Mouse (Mus musculus): Measurements from ENCODE around the gene Gm4981.

DNA sequence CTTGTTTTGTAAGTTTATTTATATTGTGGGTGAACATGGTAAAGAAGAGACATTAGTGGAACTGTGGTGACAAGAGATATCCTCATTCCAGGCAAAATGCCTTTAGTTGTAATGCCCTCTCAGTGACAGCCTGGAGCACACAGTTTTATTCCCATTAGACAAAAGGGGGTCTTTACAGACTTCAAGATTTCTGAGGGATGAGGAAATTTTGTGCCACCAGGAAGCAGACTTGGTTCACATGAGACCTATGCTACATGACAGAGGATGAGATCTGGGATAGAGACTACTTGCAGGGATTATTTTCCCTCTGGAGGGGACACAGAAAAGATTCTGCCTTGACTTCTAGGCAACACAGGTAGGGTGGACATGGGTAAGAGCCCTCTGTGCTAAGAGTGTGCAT, 22.0 kb downstream of the Gm4981 start:
- no peak for TF ChIP-seq POLR2A (IDR thresholded peaks at IDR 0.05; ENCODE audit: insufficient read depth, low read depth, low read length)
- no peak for TF ChIP-seq CTCF (IDR thresholded peaks at IDR 0.05; ENCODE audit: insufficient read depth, low read depth, low read length)

Measured in olfactory bulb, adult 2 months (tissue).